Comparison of ENCODE assay signal across 20 mouse cellular contexts in genomic region chr9:44888114-44888624, GRCm38 (mm10).
"Had no signal": no experiment of that assay in that cellular context is flagged by ENCODE, and none has a peak within 500 bp of the region (broad histone marks: within the 10 kb centered on the region; RNA-seq: fewer than 3 reads in every experiment).

No protein-coding gene starts in this region.

- H3K27me3 ChIP-seq: midbrain, embryonic 12.5 days; neural tube, embryonic 15.5 days; stomach, embryonic 15.5 days had no signal

- H3K36me3 ChIP-seq: midbrain, embryonic 10.5 days; midbrain, embryonic 12.5 days; neural tube, embryonic 13.5 days; neural tube, embryonic 15.5 days; stomach, embryonic 15.5 days had no signal

- H3K9me3 ChIP-seq: midbrain, embryonic 10.5 days; midbrain, embryonic 12.5 days; neural tube, embryonic 13.5 days; neural tube, embryonic 15.5 days; stomach, embryonic 15.5 days had no signal

- DNase-seq: lung, adult 18-20 months; lung, embryonic 14.5 days; lung, postnatal 10 days; lung, postnatal 4 days; midbrain, embryonic 14.5 days; right cerebral cortex, postnatal 25 days; right cerebral cortex, postnatal 4 days; spleen, adult 18-20 months; thymus, adult 2 months; thymus, postnatal 25 days; thymus, postnatal 4 days had no signal

- H3K4me2 ChIP-seq: lung, embryonic 14.5 days; midbrain, embryonic 12.5 days; neural tube, embryonic 13.5 days; neural tube, embryonic 15.5 days; stomach, embryonic 15.5 days had no signal

- ATAC-seq: midbrain, embryonic 16.5 days had no signal

- H3K27ac ChIP-seq: liver, embryonic 14.5 days; midbrain, embryonic 10.5 days; midbrain, embryonic 12.5 days; neural tube, embryonic 13.5 days; neural tube, embryonic 15.5 days; stomach, embryonic 15.5 days; stomach, postnatal 0 days had no signal

- H3K9ac ChIP-seq: liver, embryonic 14.5 days; lung, embryonic 14.5 days; midbrain, embryonic 12.5 days; neural tube, embryonic 13.5 days; neural tube, embryonic 15.5 days; stomach, embryonic 15.5 days had no signal

- H3K4me1 ChIP-seq: stomach, embryonic 15.5 days had no signal

- H3K4me3 ChIP-seq: midbrain, embryonic 10.5 days; midbrain, embryonic 12.5 days; myocyte; neural tube, embryonic 13.5 days; neural tube, embryonic 15.5 days; stomach, embryonic 15.5 days had no signal
